Mouse (Mus musculus): ENCODE results near the gene Me1. TPM values are rescaled to one million over a fixed set of nuclear protein-coding genes. Genes with fewer than 3 reads are reported as not detected.

Gene Me1
- polyA plus RNA-seq (2014; fragmentation: Illumina TruSeq; extraction: RNeasy Lipid Tissue Mini Kit (QIAGEN cat#74804); ENCODE audit: low read depth, low replicate concordance), result 199 TPM

DNA sequence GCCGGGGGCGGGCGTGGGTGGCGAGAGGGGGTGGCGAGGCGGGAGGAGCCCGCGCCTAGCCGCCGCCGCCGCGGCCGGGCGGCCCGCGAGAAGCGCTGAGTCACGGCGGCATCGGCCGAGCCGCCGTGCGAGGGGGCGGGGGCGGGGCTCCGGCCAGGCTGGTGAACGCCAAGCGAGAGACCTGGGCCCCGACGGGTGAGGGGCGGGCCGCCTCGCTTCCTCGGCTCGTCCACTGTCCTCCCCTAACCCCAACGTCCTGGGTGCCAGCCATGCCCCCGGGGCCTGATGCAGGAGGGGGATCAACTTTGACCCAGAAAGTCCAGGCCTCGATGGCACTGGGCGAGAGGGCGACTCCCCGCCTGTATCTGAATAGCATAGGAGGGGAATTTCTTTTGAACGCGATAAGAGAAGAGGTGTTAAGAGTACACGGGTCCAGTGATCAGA lies at the start of gene Me1:
Gene Me1 (minus strand): TSS at position 136 of the 444 bp plus-strand sequence.

DNA sequence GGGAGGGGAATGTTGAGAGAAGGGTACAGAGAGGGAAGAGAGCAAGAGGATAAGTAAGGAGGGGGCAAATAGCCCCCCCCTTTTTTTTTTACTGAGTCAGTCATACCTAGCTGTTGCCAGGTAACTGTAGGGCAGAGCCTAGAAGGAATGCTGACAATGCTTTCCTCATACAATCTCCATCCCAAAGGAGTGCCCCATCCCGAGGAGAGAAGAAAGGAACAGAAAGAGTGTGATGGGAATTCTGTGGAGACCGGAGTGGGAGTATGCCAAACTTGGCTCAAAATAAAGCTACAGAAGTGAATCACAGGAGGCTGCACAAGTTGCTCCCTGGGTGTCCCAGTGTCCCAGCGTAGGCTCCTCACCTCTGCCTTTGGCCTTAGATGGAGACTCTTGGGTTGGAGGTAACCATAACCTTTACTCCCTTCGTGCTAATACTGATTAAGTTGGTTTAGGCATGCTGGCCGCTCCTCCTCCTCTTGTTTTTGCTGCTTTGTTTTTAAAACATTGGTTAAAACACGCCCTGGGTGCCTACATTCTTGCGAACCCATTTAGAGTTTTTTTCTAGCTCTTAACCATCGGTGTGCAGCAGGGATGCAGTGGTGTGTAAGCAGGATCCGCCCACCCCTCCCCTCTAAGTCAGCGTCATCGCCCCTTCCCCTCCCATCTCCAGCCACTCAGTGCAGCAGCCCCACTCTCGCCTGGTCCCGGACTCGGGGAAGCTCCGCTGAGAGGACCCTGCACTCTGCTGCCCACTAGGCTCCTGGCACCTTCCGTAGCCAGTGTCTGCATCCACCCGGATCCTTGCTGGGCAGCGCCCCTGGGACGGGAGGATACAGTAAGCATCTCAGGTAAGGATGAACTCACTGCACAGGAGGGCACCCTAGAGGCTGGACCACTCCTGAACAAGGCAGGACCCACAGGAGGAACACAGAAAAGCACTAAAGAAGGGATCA lies 47.5 kb upstream of the Me1 start, which contains the start of gene Prss35:
Gene Prss35 (plus strand): TSS at position 691 of the 953 bp plus-strand sequence.

DNA sequence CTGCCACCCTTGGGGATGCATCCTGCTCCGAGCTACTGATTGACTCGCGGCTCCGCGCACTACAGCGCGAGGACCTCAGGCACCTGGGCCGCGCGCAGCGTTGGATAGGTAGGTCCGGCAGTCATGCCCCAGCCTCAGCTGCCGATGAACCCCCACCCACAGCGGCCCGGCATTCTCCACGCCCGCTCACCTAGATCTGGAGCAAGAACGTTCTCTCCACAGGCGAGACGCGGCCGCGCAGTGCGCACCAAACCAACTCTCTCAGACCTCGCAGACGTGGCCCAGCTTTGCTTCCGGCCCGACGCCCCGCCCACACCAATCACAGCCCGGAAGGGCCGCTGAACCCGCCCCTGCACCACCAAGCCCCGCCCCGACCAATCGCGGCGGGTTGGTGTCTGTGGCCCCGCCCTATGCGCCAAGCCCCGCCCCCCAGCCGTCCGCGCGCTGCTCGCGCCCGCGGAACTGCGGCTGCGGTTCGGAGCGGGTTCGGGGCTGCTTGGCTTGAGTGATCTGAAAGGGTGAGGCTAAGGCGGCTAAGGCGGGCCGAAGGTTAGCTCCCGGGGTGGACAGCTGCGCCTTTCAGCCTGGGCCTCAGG lies 124.1 kb downstream of the Me1 start, which contains the start of the genes Pgm3 and Rwdd2a:
Gene Pgm3 (minus strand): TSS at position 303 of the 596 bp plus-strand sequence.
Gene Rwdd2a (plus strand): TSS at position 452 of the 596 bp plus-strand sequence.

Other genes with a start within 250 kb of the Me1 start
- gene Ube2cbp, start 231.0 kb downstream of the Me1 start, polyA plus RNA-seq (2014; fragmentation: Illumina TruSeq; extraction: RNeasy Lipid Tissue Mini Kit (QIAGEN cat#74804); ENCODE audit: low read depth, low replicate concordance), result 2.5 TPM
- 13.5 TPM for gene Dop1a, start 228.8 kb downstream of the Me1 start, polyA plus RNA-seq (2014; fragmentation: Illumina TruSeq; extraction: RNeasy Lipid Tissue Mini Kit (QIAGEN cat#74804); ENCODE audit: low read depth, low replicate concordance)
- gene Pgm3, start 124.1 kb downstream of the Me1 start, polyA plus RNA-seq (2014; fragmentation: Illumina TruSeq; extraction: RNeasy Lipid Tissue Mini Kit (QIAGEN cat#74804); ENCODE audit: low read depth, low replicate concordance), result 12.8 TPM
- gene Rwdd2a, start 124.0 kb downstream of the Me1 start, polyA plus RNA-seq (2014; fragmentation: Illumina TruSeq; extraction: RNeasy Lipid Tissue Mini Kit (QIAGEN cat#74804); ENCODE audit: low read depth, low replicate concordance), result not detected
- not detected for gene Prss35, start 47.7 kb upstream of the Me1 start, polyA plus RNA-seq (2014; fragmentation: Illumina TruSeq; extraction: RNeasy Lipid Tissue Mini Kit (QIAGEN cat#74804); ENCODE audit: low read depth, low replicate concordance)
- gene Snap91, start 184.7 kb upstream of the Me1 start, polyA plus RNA-seq (2014; fragmentation: Illumina TruSeq; extraction: RNeasy Lipid Tissue Mini Kit (QIAGEN cat#74804); ENCODE audit: low read depth, low replicate concordance), result not detected